Mouse (Mus musculus) midbrain, embryonic 15.5 days (tissue): ENCODE data around the gene Hoxa3. TPM values are rescaled to one million over a fixed set of nuclear protein-coding genes. Genes with fewer than 3 reads are reported as not detected.

ENCODE experiments used
- ATAC-seq: fragments of 200-750 bp; cut with Nextera tagmentation; replicated peaks from 2 replicates; pipeline ENCODE4 v1.8.0; 2017; ENCODE audit warnings: moderate TSS enrichment
- H3K27ac ChIP-seq: fragments of 300-500 bp; sonication (generic); 2 replicates; pipeline ENCODE4 v1.5.1; 2015; ENCODE audit warnings: mild to moderate bottlenecking, inconsistent platforms
- H3K27me3 ChIP-seq: fragments of 300-500 bp; sonication (generic); replicated peaks from 2 replicates; pipeline ENCODE4 v1.6.1; 2015; ENCODE audit warnings: inconsistent platforms
- H3K36me3 ChIP-seq: fragments of 300-500 bp; sonication (generic); replicated peaks from 2 replicates; pipeline ENCODE4 v1.6.1; 2015; ENCODE audit warnings: inconsistent platforms
- H3K4me1 ChIP-seq: fragments of 300-500 bp; sonication (generic); 2 replicates; pipeline ENCODE4 v1.6.1; 2015; ENCODE audit warnings: inconsistent platforms
- H3K4me2 ChIP-seq: fragments of 300-500 bp; sonication (generic); 2 replicates; pipeline ENCODE4 v1.6.1; 2015; ENCODE audit warnings: inconsistent platforms, mild to moderate bottlenecking, moderate library complexity
- H3K4me3 ChIP-seq: fragments of 300-500 bp; sonication (generic); 2 replicates; pipeline ENCODE4 v1.5.1; 2015; ENCODE audit warnings: mild to moderate bottlenecking, inconsistent platforms
- H3K9ac ChIP-seq: fragments of 300-500 bp; sonication (generic); 2 replicates; pipeline ENCODE4 v1.6.1; 2015; ENCODE audit warnings: mild to moderate bottlenecking, inconsistent platforms
- H3K9me3 ChIP-seq: fragments of 300-500 bp; sonication (generic); 2 replicates; pipeline ENCODE4 v1.6.1; 2016; ENCODE audit warnings: inconsistent platforms
- WGBS: fragments of 180-500 bp; shearing (Covaris S2); methylation state at CpG from one replicate; pipeline ENCODE4 v1.1.7; 2015; ENCODE audit warnings: mixed read lengths; 5-methylcytosine and 5-hydroxymethylcytosine counted together
- polyA plus RNA-seq: library from polyadenylated mRNA; unstranded; fragments of >200 nt; fragmentation: Nextera tagmentation; extraction: Ambion mirVana; gene quantifications from 2 replicates; pipeline ENCODE4 v1.2.1, GENCODE M21; 2015

Gene Hoxa3
- polyA plus RNA-seq, 1 experiment from 2014 or later: not detected

GRCm38 (mm10) chr6:52168191-52169055 lies 44.7 kb downstream of the Hoxa3 start:
- ATAC-seq: no peak
- Histone ChIP-seq H3K4me2 (no peak overlapping the region), H3K9me3 (no peaks in the 10 kb centered on the region), H3K4me1 (peaks cover 6% of the 10 kb centered on the region), H3K9ac (no peak overlapping the region), H3K36me3 (no peaks in the 10 kb centered on the region), H3K4me3 (no peak overlapping the region), H3K27ac (no peak overlapping the region), H3K27me3 (peaks cover 91% of the 10 kb centered on the region)
- under 1% methylated on average over 42 of the region's 42 CpGs for WGBS

GRCm38 (mm10) chr6:52167736-52168161 lies 45.4 kb downstream of the Hoxa3 start:
- Histone ChIP-seq H3K4me1 (peaks cover 5% of the 10 kb centered on the region), H3K27ac (no peak overlapping the region), H3K27me3 (peaks cover 91% of the 10 kb centered on the region), H3K9ac (no peak overlapping the region), H3K4me2 (no peak overlapping the region), H3K9me3 (no peaks in the 10 kb centered on the region), H3K36me3 (no peaks in the 10 kb centered on the region), H3K4me3 (no peak overlapping the region)
- WGBS: 2% methylated on average over 14 of the region's 14 CpGs
- no peak for ATAC-seq

GRCm38 (mm10) chr6:52167176-52167575 lies 46.0 kb downstream of the Hoxa3 start:
- Histone ChIP-seq H3K9ac (no peak overlapping the region), H3K27ac (no peak overlapping the region), H3K36me3 (no peaks in the 10 kb centered on the region), H3K4me3 (no peak overlapping the region), H3K9me3 (no peaks in the 10 kb centered on the region), H3K27me3 (peaks cover 90% of the 10 kb centered on the region), H3K4me2 (no peak overlapping the region), H3K4me1 (no peaks in the 10 kb centered on the region)
- ATAC-seq: no peak
- WGBS: 4% methylated on average over 1 of the region's 1 CpGs

GRCm38 (mm10) chr6:52166431-52167077 lies 46.6 kb downstream of the Hoxa3 start:
- no peak for ATAC-seq
- H3K27ac ChIP-seq: no peak overlapping the region
- no peak overlapping the region for H3K4me2 ChIP-seq

GRCm38 (mm10) chr6:52165441-52166370 lies 47.4 kb downstream of the Hoxa3 start:
- no peak for ATAC-seq
- H3K27me3 ChIP-seq: peaks cover 88% of the 10 kb centered on the region
- H3K9me3 ChIP-seq: no peaks in the 10 kb centered on the region
- under 1% methylated on average over 28 of the region's 28 CpGs for WGBS
- H3K4me3 ChIP-seq: no peak overlapping the region
- no peaks in the 10 kb centered on the region for H3K36me3 ChIP-seq
- no peaks in the 10 kb centered on the region for H3K4me1 ChIP-seq
- no peak overlapping the region for H3K9ac ChIP-seq
- H3K27ac ChIP-seq: no peak overlapping the region
- H3K4me2 ChIP-seq: no peak overlapping the region

More at GRCm38 (mm10) chr6:52166431-52167077, 46.6 kb downstream of the Hoxa3 start:
- WGBS: 3% methylated on average over 4 of the region's 4 CpGs
- Histone ChIP-seq H3K9ac (no peak overlapping the region), H3K4me1 (no peaks in the 10 kb centered on the region), H3K9me3 (no peaks in the 10 kb centered on the region), H3K36me3 (no peaks in the 10 kb centered on the region), H3K27me3 (peaks cover 90% of the 10 kb centered on the region), H3K4me3 (no peak overlapping the region)

- no peaks in the 10 kb centered on the region for H3K4me1 ChIP-seq
- no peak within 1 kb of the TSS for H3K9ac ChIP-seq
- no peak within 1 kb of the TSS for H3K27ac ChIP-seq
- no peaks in the 10 kb centered on the region for H3K36me3 ChIP-seq
- ATAC-seq: no peak
- WGBS: 1% methylated on average over 25 of the region's 25 CpGs
- H3K9me3 ChIP-seq: no peaks in the 10 kb centered on the region
- no peak within 1 kb of the TSS for H3K4me2 ChIP-seq
- peaks cover 88% of the 10 kb centered on the region for H3K27me3 ChIP-seq
- no peak within 1 kb of the TSS for H3K4me3 ChIP-seq
These were observed 48.3 kb downstream of the Hoxa3 start, which contains the start of gene Hoxa2 for GRCm38 (mm10) chr6:52164626-52165440. TSS of gene Hoxa2 (minus strand) at chr6:52164831.

- H3K4me1 ChIP-seq: peaks cover under 1% of the 10 kb centered on the region; the same call in 1 of the 2 replicates
- no peak overlapping the region for H3K27ac ChIP-seq
- peaks cover 89% of the 10 kb centered on the region for H3K27me3 ChIP-seq
- under 1% methylated on average over 39 of the region's 39 CpGs for WGBS
- H3K9me3 ChIP-seq: no peaks in the 10 kb centered on the region
- no peak overlapping the region for H3K4me2 ChIP-seq
- H3K36me3 ChIP-seq: no peaks in the 10 kb centered on the region
- ATAC-seq: no peak
- H3K9ac ChIP-seq: no peak overlapping the region
- H3K4me3 ChIP-seq: no peak overlapping the region
These were observed 49.0 kb downstream of the Hoxa3 start for GRCm38 (mm10) chr6:52164051-52164625.

- Histone ChIP-seq H3K9ac (no peak overlapping the region), H3K9me3 (no peaks in the 10 kb centered on the region), H3K4me3 (no peak overlapping the region), H3K27ac (no peak overlapping the region), H3K27me3 (peaks cover 93% of the 10 kb centered on the region), H3K4me2 (no peak overlapping the region), H3K4me1 (peaks cover 6% of the 10 kb centered on the region), H3K36me3 (no peaks in the 10 kb centered on the region)
- WGBS: 2% methylated on average over 17 of the region's 17 CpGs
- no peak for ATAC-seq
These were observed 49.6 kb downstream of the Hoxa3 start for GRCm38 (mm10) chr6:52163366-52164031.

- no peak overlapping the region for H3K9ac ChIP-seq
- no peak overlapping the region for H3K27ac ChIP-seq
- H3K9me3 ChIP-seq: no peaks in the 10 kb centered on the region
- H3K27me3 ChIP-seq: peaks cover 93% of the 10 kb centered on the region
- H3K36me3 ChIP-seq: no peaks in the 10 kb centered on the region
- no peak overlapping the region for H3K4me2 ChIP-seq
- peaks cover 13% of the 10 kb centered on the region for H3K4me1 ChIP-seq
- ATAC-seq: no peak
- no peak overlapping the region for H3K4me3 ChIP-seq
- 2% methylated on average over 14 of the region's 14 CpGs for WGBS
These were observed 50.3 kb downstream of the Hoxa3 start for GRCm38 (mm10) chr6:52162611-52163365.

GRCm38 (mm10) chr6:52162093-52162380 lies 51.1 kb downstream of the Hoxa3 start:
- whole genome bisulfite sequencing: 0% methylated on average over 1 of the region's 1 CpGs
- no peak overlapping the region for H3K27ac ChIP-seq

More at GRCm38 (mm10) chr6:52162093-52162380, 51.1 kb downstream of the Hoxa3 start:
- no peak for ATAC-seq
- no peak overlapping the region for H3K4me3 ChIP-seq
- no peaks in the 10 kb centered on the region for H3K9me3 ChIP-seq
- no peaks in the 10 kb centered on the region for H3K36me3 ChIP-seq
- peaks cover 93% of the 10 kb centered on the region for H3K27me3 ChIP-seq
- H3K4me1 ChIP-seq: peaks cover 13% of the 10 kb centered on the region
- H3K9ac ChIP-seq: no peak overlapping the region
- H3K4me2 ChIP-seq: no peak overlapping the region
